Mouse (Mus musculus) heart, postnatal 0 days (tissue): ENCODE results near the gene Ddx24.

Source experiments
- CTCF ChIP-seq: IDR thresholded peaks from 2 replicates; pipeline ENCODE4 v1.5.1; 2016; ENCODE audit warnings: antibody characterized with exemption, control low read depth, low read depth
- EP300 ChIP-seq: IDR thresholded peaks from 2 replicates; pipeline ENCODE4 v1.6.1; 2016; ENCODE audit warnings: antibody characterized with exemption, low read depth

DNA sequence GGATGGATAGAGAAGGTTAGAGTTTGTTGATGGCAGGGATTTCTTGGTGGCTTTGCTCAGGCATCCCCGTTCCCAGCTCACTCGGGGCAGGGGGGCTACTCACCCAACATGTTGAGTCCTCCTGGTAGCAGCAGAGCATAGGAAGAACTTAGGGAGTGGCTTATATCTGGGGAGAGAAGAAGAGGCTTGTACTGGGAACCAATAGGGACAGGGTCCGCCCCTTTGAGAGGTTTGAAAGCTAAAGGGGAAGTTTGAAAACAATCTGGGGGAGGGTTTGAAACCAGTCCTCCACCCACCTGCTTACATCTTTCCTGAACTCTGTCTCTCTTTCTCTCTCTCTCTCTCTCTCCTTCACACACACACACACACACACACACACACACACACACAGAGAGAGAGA, 17.9 kb upstream of the Ddx24 start, which contains the start of gene Ifi27l2a:
- TF ChIP-seq EP300 (no peak), CTCF (no peak)
